Mouse (Mus musculus) stomach, postnatal 0 days (tissue): ENCODE measurements at regions not wholly inside any gene's neighbourhood (a gene's known extent, or its start where the extent isn't known, plus 50 kb on each side); places are given as distances from the start of the nearest gene placed in this dataset.

ENCODE experiments used
- ATAC-seq: fragments of 200-750 bp; cut with Nextera tagmentation; 2 replicates; pipeline ENCODE4 v1.8.0; 2017; ENCODE audit not compliant: low FRiP score, low TSS enrichment
- DNase-seq: peaks from one replicate; pipeline ENCODE4 v3.0.0-alpha.2; 2016; ENCODE audit warnings: low spot score
- H3K27ac ChIP-seq: fragments of 300-500 bp; sonication (generic); replicated peaks from 2 replicates; pipeline ENCODE4 v1.5.1; 2014; ENCODE audit warnings: mild to moderate bottlenecking, control low read depth
- H3K27me3 ChIP-seq: fragments of 300-500 bp; sonication (generic); 2 replicates; pipeline ENCODE4 v1.6.1; 2014; ENCODE audit warnings: low read length; ENCODE audit not compliant: control insufficient read depth, insufficient read depth
- H3K36me3 ChIP-seq: fragments of 300-500 bp; sonication (generic); 2 replicates; pipeline ENCODE4 v1.6.1; 2014; ENCODE audit warnings: low read length, mixed read lengths; ENCODE audit not compliant: control insufficient read depth, insufficient read depth
- H3K4me1 ChIP-seq: fragments of 300-500 bp; sonication (generic); replicated peaks from 2 replicates; pipeline ENCODE4 v1.6.1; 2014; ENCODE audit warnings: antibody characterized with exemption; ENCODE audit not compliant: control insufficient read depth, insufficient read depth
- H3K4me2 ChIP-seq: fragments of 300-500 bp; sonication (generic); replicated peaks from 2 replicates; pipeline ENCODE4 v1.6.1; 2014; ENCODE audit warnings: low read depth, mild to moderate bottlenecking, control low read depth, moderate library complexity
- H3K4me3 ChIP-seq: fragments of 300-500 bp; sonication (generic); 2 replicates; pipeline ENCODE4 v1.5.1; 2014; ENCODE audit warnings: low read depth, low read length, control low read depth
- H3K9ac ChIP-seq: fragments of 300-500 bp; sonication (generic); 2 replicates; pipeline ENCODE4 v1.6.1; 2014; ENCODE audit warnings: mild to moderate bottlenecking, low read length, control low read depth, mixed read lengths
- H3K9me3 ChIP-seq: fragments of 300-500 bp; sonication (generic); 2 replicates; pipeline ENCODE4 v1.6.1; 2016; ENCODE audit warnings: low read length; ENCODE audit not compliant: control insufficient read depth
- CTCF ChIP-seq: IDR thresholded peaks from 2 replicates; pipeline ENCODE4 v1.5.1; 2016; ENCODE audit warnings: antibody characterized with exemption, low read depth, mild to moderate bottlenecking, moderate library complexity
- EP300 ChIP-seq: optimal IDR thresholded peaks from 2 replicates; pipeline ENCODE3; 2016; ENCODE audit warnings: antibody characterized with exemption
- WGBS: fragments of 180-500 bp; shearing (Covaris S2); extraction: QIAGEN DNeasy Blood & Tissue Kit; methylation state at CpG from one replicate; pipeline ENCODE4 v1.1.7; 2014; 5-methylcytosine and 5-hydroxymethylcytosine counted together

GRCm38 (mm10) chr13:57281941-57282710 is 386.3 kb upstream of the Trpc7 start:
- Histone ChIP-seq H3K27me3 (no peaks in the 10 kb centered on the region), H3K4me3 (no peak overlapping the region), H3K9me3 (no peaks in the 10 kb centered on the region), H3K36me3 (no peaks in the 10 kb centered on the region), H3K4me2 (no peak overlapping the region), H3K27ac (no peak overlapping the region), H3K9ac (no peak overlapping the region), H3K4me1 (no peaks in the 10 kb centered on the region)
- TF ChIP-seq CTCF (no peak), EP300 (no peak)
- ATAC-seq = no peak
- WGBS = 51% methylated on average over 24 of the region's 24 CpGs
- DNase-seq = no peak

GRCm38 (mm10) chr13:57281504-57281903 is 385.7 kb upstream of the Trpc7 start:
- Histone ChIP-seq H3K9me3 (no peaks in the 10 kb centered on the region), H3K27ac (no peak overlapping the region), H3K36me3 (no peaks in the 10 kb centered on the region), H3K4me3 (no peak overlapping the region), H3K4me1 (no peaks in the 10 kb centered on the region), H3K27me3 (no peaks in the 10 kb centered on the region), H3K4me2 (no peak overlapping the region), H3K9ac (no peak overlapping the region)
- 23% methylated on average over 3 of the region's 3 CpGs for WGBS
- TF ChIP-seq CTCF (peak; percentile 83), EP300 (no peak)
- peak; percentile 32 for DNase-seq
- no peak for ATAC-seq

- no peak for DNase-seq
- 2% methylated on average over 2 of the region's 2 CpGs for WGBS
- ATAC-seq = no peak
- H3K4me1 ChIP-seq = no peaks in the 10 kb centered on the region
- no peak overlapping the region for H3K4me2 ChIP-seq
- TF ChIP-seq EP300 (no peak), CTCF (peak; percentile 69)
- H3K9me3 ChIP-seq = no peaks in the 10 kb centered on the region
- no peaks in the 10 kb centered on the region for H3K27me3 ChIP-seq
- no peak overlapping the region for H3K27ac ChIP-seq
- H3K4me3 ChIP-seq = no peak overlapping the region
- no peaks in the 10 kb centered on the region for H3K36me3 ChIP-seq
- H3K9ac ChIP-seq = no peak overlapping the region
Observed at GRCm38 (mm10) chr13:57278580-57278979, 382.8 kb upstream of the Trpc7 start.

GRCm38 (mm10) chr13:57277076-57277475 is 381.3 kb upstream of the Trpc7 start:
- no peaks in the 10 kb centered on the region for H3K36me3 ChIP-seq
- TF ChIP-seq CTCF (peak; percentile 48), EP300 (no peak)
- 45% methylated on average over 4 of the region's 4 CpGs for WGBS

GRCm38 (mm10) chr13:57275871-57276270 is 380.1 kb upstream of the Trpc7 start:
- no peaks in the 10 kb centered on the region for H3K36me3 ChIP-seq
- no peaks in the 10 kb centered on the region for H3K27me3 ChIP-seq
- 85% methylated on average over 11 of the region's 11 CpGs for WGBS
- no peaks in the 10 kb centered on the region for H3K9me3 ChIP-seq
- no peaks in the 10 kb centered on the region for H3K4me1 ChIP-seq
- no peak overlapping the region for H3K27ac ChIP-seq
- ATAC-seq = no peak
- TF ChIP-seq EP300 (no peak), CTCF (no peak)
- DNase-seq = no peak
- no peak overlapping the region for H3K9ac ChIP-seq
- no peak overlapping the region for H3K4me2 ChIP-seq
- H3K4me3 ChIP-seq = no peak overlapping the region

More at GRCm38 (mm10) chr13:57277076-57277475, 381.3 kb upstream of the Trpc7 start:
- no peaks in the 10 kb centered on the region for H3K9me3 ChIP-seq
- DNase-seq (no peak), ATAC-seq (no peak)
- no peaks in the 10 kb centered on the region for H3K27me3 ChIP-seq
- H3K4me3 ChIP-seq = no peak overlapping the region
- no peak overlapping the region for H3K4me2 ChIP-seq
- H3K4me1 ChIP-seq = no peaks in the 10 kb centered on the region
- H3K27ac ChIP-seq = no peak overlapping the region
- H3K9ac ChIP-seq = no peak overlapping the region

GRCm38 (mm10) chr13:57273593-57273992 is 377.8 kb upstream of the Trpc7 start:
- Histone ChIP-seq H3K4me3 (no peak overlapping the region), H3K36me3 (no peaks in the 10 kb centered on the region), H3K9me3 (no peaks in the 10 kb centered on the region), H3K4me1 (no peaks in the 10 kb centered on the region), H3K4me2 (no peak overlapping the region), H3K27me3 (no peaks in the 10 kb centered on the region), H3K9ac (no peak overlapping the region), H3K27ac (no peak overlapping the region)
- no peak for DNase-seq
- no peak for TF ChIP-seq EP300
- TF ChIP-seq CTCF = no peak
- no peak for ATAC-seq
- WGBS = 46% methylated on average over 3 of the region's 3 CpGs
